Mouse (Mus musculus) heart, adult 2 months (tissue): ENCODE measurements around the gene Pla2g3.

Experiments used
- CTCF ChIP-seq: fragments of 200-600 bp; IDR thresholded peaks from 2 replicates; pipeline ENCODE4 v1.8.1; 2022; ENCODE audit warnings: antibody characterized with exemption, mild to moderate bottlenecking, moderate library complexity
- EP300 ChIP-seq: fragments of 200-500 bp; IDR thresholded peaks from 2 replicates; pipeline ENCODE4 v1.6.1; 2011; ENCODE audit warnings: low read depth, low read length, control low read depth; ENCODE audit not compliant: insufficient read depth
- POLR2A ChIP-seq: fragments of 200-500 bp; IDR thresholded peaks from 2 replicates; pipeline ENCODE4 v1.6.1; 2011; ENCODE audit warnings: mild to moderate bottlenecking, low read depth, low read length, control low read depth; ENCODE audit not compliant: insufficient read depth

GRCm38 (mm10) chr11:3520919-3521318, 32.8 kb downstream of the Pla2g3 start:
- TF ChIP-seq CTCF (no peak), POLR2A (no peak), EP300 (no peak)
